28 mouse cellular contexts compared by ENCODE assay signal in the genomic region with DNA sequence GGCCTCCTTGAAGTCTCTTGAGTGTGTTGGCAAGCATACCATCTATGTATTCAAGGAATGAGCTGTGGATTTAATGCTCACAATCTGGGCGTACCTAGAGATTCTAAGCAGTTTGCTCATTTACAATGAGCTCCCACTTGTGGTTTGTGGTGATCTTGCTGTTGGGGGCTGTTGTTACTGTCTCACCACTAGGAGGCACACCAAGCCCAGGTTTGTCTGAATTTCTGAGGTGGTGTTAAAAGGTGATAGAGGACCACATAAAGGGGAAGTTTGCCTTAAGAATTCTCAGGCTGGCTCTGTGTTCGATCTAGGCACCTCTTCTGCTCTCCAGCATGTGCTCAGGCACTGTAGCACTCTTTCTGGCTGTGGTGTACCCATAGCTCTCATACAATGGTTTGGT. TPM values are rescaled to one million over a fixed set of nuclear protein-coding genes. Genes with fewer than 3 reads are reported as not detected.
DNase-seq lines count a peak whose midpoint lies in the region; ATAC-seq lines count a peak whose summit lies in the region.
"Had no signal": no experiment of that assay in that cellular context is flagged by ENCODE, and none has a peak within 500 bp of the region (broad histone marks: within the 10 kb centered on the region; RNA-seq: fewer than 3 reads in every experiment).

No protein-coding gene starts in this region.

- DNase-seq in thymus, postnatal 25 days: peak; percentile 6
- no peak for DNase-seq in thymus, postnatal 10 days (ENCODE audit: low spot score in 2 of 2)
- peak; percentile 21 for DNase-seq in R1 (ENCODE audit: low read depth, low spot score)
- peak; percentile 11 for DNase-seq in induced T-regulatory cell, adult 2 months (ENCODE audit: low read depth)
- DNase-seq in Muller cell, postnatal 12 days (ENCODE audit: inconsistent ontology term): no peak
- DNase-seq: cerebellum, adult 8-10 months; gastrocnemius, postnatal 14 days; heart, postnatal 36 days; kidney, adult 8-10 months; kidney, postnatal 10 days; left cerebral cortex, postnatal 4 days; lung, adult 2 months; lung, postnatal 14 days; midbrain, embryonic 14.5 days; retina, postnatal 1 day; right cerebral cortex, postnatal 25 days; spleen, adult 18-20 months had no signal

- H3K9me3 ChIP-seq in intestine, embryonic 15.5 days: no peaks in the 10 kb centered on the region
- H3K9me3 ChIP-seq: limb, embryonic 15.5 days; megakaryocyte, embryonic 14.5 days had no signal

- H3K36me3 ChIP-seq in intestine, embryonic 15.5 days: no peaks in the 10 kb centered on the region
- H3K36me3 ChIP-seq: embryonic facial prominence, embryonic 10.5 days; forebrain, embryonic 15.5 days; heart, embryonic 15.5 days; limb, embryonic 15.5 days; neural tube, embryonic 12.5 days had no signal

- no peak overlapping the region for H3K4me2 ChIP-seq in intestine, embryonic 15.5 days (replicated peaks)
- H3K4me2 ChIP-seq: forebrain, embryonic 15.5 days; heart, embryonic 15.5 days; hindbrain, embryonic 14.5 days; limb, embryonic 15.5 days; neural tube, embryonic 12.5 days had no signal

- no peaks in the 10 kb centered on the region for H3K4me1 ChIP-seq in intestine, embryonic 15.5 days (replicated peaks)
- H3K4me1 ChIP-seq: embryonic facial prominence, embryonic 10.5 days; forebrain, embryonic 15.5 days; heart, embryonic 15.5 days; limb, embryonic 15.5 days; megakaryocyte, embryonic 14.5 days; neural tube, embryonic 12.5 days had no signal

- no peak overlapping the region for H3K9ac ChIP-seq in intestine, embryonic 15.5 days
- H3K9ac ChIP-seq: forebrain, embryonic 15.5 days; heart, embryonic 15.5 days; hindbrain, embryonic 14.5 days; limb, embryonic 15.5 days; neural tube, embryonic 12.5 days had no signal

- no peaks in the 10 kb centered on the region for H3K27me3 ChIP-seq in intestine, embryonic 15.5 days (replicated peaks)
- H3K27me3 ChIP-seq: forebrain, embryonic 15.5 days; heart, embryonic 15.5 days; limb, embryonic 15.5 days; megakaryocyte, embryonic 14.5 days; neural tube, embryonic 12.5 days had no signal

- 89% methylated on average over 2 of the region's 2 CpGs for WGBS in intestine, embryonic 15.5 days

- H3K4me3 ChIP-seq in intestine, embryonic 15.5 days (replicated peaks): no peak overlapping the region
- H3K4me3 ChIP-seq: embryonic facial prominence, embryonic 10.5 days; forebrain, embryonic 15.5 days; heart, embryonic 15.5 days; limb, embryonic 15.5 days; megakaryocyte, embryonic 14.5 days; neural tube, embryonic 12.5 days had no signal

- H3K27ac ChIP-seq in intestine, embryonic 15.5 days: no peak overlapping the region
- H3K27ac ChIP-seq: embryonic facial prominence, embryonic 10.5 days; forebrain, embryonic 15.5 days; heart, embryonic 15.5 days; hindbrain, embryonic 14.5 days; limb, embryonic 15.5 days; neural tube, embryonic 12.5 days had no signal

- ATAC-seq in intestine, embryonic 15.5 days: no peak
- no peak for ATAC-seq in cerebellum, adult (ENCODE audit: insufficient number of reproducible peaks, low FRiP score, low TSS enrichment)
- ATAC-seq: forebrain, embryonic 15.5 days had no signal

RNA-seq across cellular contexts. Expression of a gene that starts 13.6 kb away (rescaled TPM):
- not detected in 2 replicates for polyA plus RNA-seq in intestine, embryonic 15.5 days (2015; fragmentation: Nextera tagmentation; extraction: Ambion mirVana)
- polyA plus RNA-seq: C2C12; embryonic facial prominence, embryonic 10.5 days; forebrain, embryonic 15.5 days; hindbrain, embryonic 14.5 days; intestine, embryonic 14.5 days; limb, embryonic 15.5 days; midbrain, embryonic 14.5 days; neural tube, embryonic 12.5 days had no signal

Comparison
In these comparisons a context has a peak if more than half of its experiments do, and no peak if none do; other contexts are left out.
1. DNase-seq: peak in thymus, postnatal 25 days (single experiment), R1 (single experiment) and induced T-regulatory cell, adult 2 months (single experiment); none in thymus, postnatal 10 days (0 of 2) and Muller cell, postnatal 12 days (single experiment).